Mouse (Mus musculus): ENCODE measurements around the gene Pspn.

Gene Pspn

GRCm38 (mm10) chr17:56995046-56995445 lies 4.8 kb downstream of the Pspn start:
- no peak for DNase-seq

GRCm38 (mm10) chr17:56990966-56991365 lies 8.9 kb downstream of the Pspn start:
- no peak for DNase-seq

GRCm38 (mm10) chr17:56990115-56990746 lies 9.6 kb downstream of the Pspn start, which contains the start of gene Clpp:
Clpp (plus strand) TSS chr17:56990305.
- DNase-seq, result peak; percentile 97

GRCm38 (mm10) chr17:56989467-56990114 lies 10.2 kb downstream of the Pspn start:
- DNase-seq, result peak; percentile 88

GRCm38 (mm10) chr17:56988921-56989430 lies 10.8 kb downstream of the Pspn start:
- DNase-seq, result no peak

- DNase-seq, result no peak
Measured at GRCm38 (mm10) chr17:56988441-56988840, 11.4 kb downstream of the Pspn start.

- DNase-seq, result no peak
Measured at GRCm38 (mm10) chr17:56986105-56986805, 13.6 kb downstream of the Pspn start.

- no peak for DNase-seq
Measured at GRCm38 (mm10) chr17:56985656-56986055, 14.2 kb downstream of the Pspn start.

GRCm38 (mm10) chr17:56984886-56985285 lies 14.9 kb downstream of the Pspn start:
- DNase-seq, result no peak

GRCm38 (mm10) chr17:56982013-56982412 lies 17.8 kb downstream of the Pspn start, which contains the start of gene Acer1:
Acer1 (minus strand) TSS chr17:56982126.
- DNase-seq, result no peak

- DNase-seq, result no peak
Measured at GRCm38 (mm10) chr17:56981049-56981448, 18.8 kb downstream of the Pspn start.

GRCm38 (mm10) chr17:56979524-56979923 lies 20.3 kb downstream of the Pspn start:
- DNase-seq, result no peak

GRCm38 (mm10) chr17:56976531-56977390 lies 23.1 kb downstream of the Pspn start:
- DNase-seq, result no peak

- DNase-seq, result no peak
Measured at GRCm38 (mm10) chr17:56975391-56975790, 24.4 kb downstream of the Pspn start.

- DNase-seq, result no peak
Measured at GRCm38 (mm10) chr17:56974708-56975240, 25.0 kb downstream of the Pspn start.

- no peak for DNase-seq
Measured at GRCm38 (mm10) chr17:56973956-56974707, 25.7 kb downstream of the Pspn start.

- DNase-seq, result no peak
Measured at GRCm38 (mm10) chr17:56970081-56970480, 29.7 kb downstream of the Pspn start.

- DNase-seq, result no peak
Measured at GRCm38 (mm10) chr17:56969321-56969720, 30.5 kb downstream of the Pspn start.

GRCm38 (mm10) chr17:56963646-56964045 lies 36.2 kb downstream of the Pspn start:
- DNase-seq, result no peak

- no peak for DNase-seq
Measured at GRCm38 (mm10) chr17:56962642-56963405, 37.0 kb downstream of the Pspn start.

- no peak for DNase-seq
Measured at GRCm38 (mm10) chr17:56961880-56962279, 37.9 kb downstream of the Pspn start.
